Mouse (Mus musculus): ENCODE data around the gene Fbxl21. TPM values are rescaled to one million over a fixed set of nuclear protein-coding genes. Genes with fewer than 3 reads are reported as not detected.

Gene Fbxl21
- polyA plus RNA-seq (2014; fragmentation: Nextera tagmentation; extraction: Ambion mirVana): 1.3 and 1.5 TPM in 2 replicates

DNA sequence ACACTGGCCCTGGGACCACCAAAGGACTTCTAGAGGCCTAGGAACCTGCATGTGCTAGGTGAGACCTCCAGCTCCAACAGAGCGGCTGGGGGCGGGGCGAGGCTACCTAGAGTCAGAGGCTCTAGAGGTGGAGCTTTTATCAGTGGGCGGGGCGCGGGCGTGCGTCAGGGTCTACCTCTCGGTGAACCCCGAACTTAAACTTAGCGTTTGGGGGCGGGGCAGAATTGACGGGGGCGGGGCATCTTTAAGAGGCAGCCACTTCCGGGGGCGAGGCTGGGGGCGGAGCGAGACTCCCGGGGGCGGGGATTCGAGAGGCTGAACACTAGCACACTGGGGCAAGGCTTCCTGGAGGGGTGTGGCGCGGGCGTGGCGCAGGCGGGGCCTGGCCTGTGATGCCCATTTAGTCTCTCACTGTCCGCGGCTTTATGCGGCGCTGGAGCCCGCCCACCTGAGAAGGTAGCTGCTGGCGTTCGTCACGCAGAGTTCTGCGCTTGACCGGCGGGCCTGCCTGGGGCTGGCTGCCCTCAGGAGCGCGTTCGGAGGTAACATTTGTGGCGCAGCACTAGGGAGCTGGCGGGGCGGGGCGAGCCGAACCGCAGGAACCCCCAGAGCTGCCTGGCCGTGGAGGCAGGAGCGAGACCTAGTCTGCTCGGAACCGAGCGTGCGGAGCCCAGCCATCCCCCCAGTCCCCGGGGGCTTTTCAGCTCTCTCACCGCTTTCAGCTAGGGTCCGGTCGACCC is at the start of gene Fbxl21:
Gene Fbxl21, plus strand, starts transcription at position 392 of the 740 bp plus-strand sequence.
- no peaks in the 10 kb centered on the region for H3K4me1 ChIP-seq (ENCODE audit: control insufficient read depth in 2 of 2, insufficient read depth in 2 of 2, low read length in 2 of 2)
- no peaks in the 10 kb centered on the region for H3K36me3 ChIP-seq (ENCODE audit: control insufficient read depth, insufficient read depth, low read length)
- peak; percentile 96 for ATAC-seq (ENCODE audit: insufficient number of reproducible peaks, insufficient read depth, low FRiP score, low read depth)
- peak within 1 kb of the TSS; percentile 61 to 69 for H3K4me3 ChIP-seq (ENCODE audit: control insufficient read depth in 1 of 2, insufficient read depth in 1 of 2, low read depth in 1 of 2, low read length in 2 of 2)
- H3K9me3 ChIP-seq (ENCODE audit: control insufficient read depth, low read length): no peaks in the 10 kb centered on the region
- H3K9ac ChIP-seq (ENCODE audit: low read length): peak within 1 kb of the TSS; percentile 78
- H3K27ac ChIP-seq (replicated peaks in 1 of 2; ENCODE audit: control insufficient read depth in 1 of 2, insufficient read depth in 1 of 2, low read depth in 2 of 2, low read length in 2 of 2): peak within 1 kb of the TSS in 1 of 2 experiments; percentile 24; a peak in 1 of 4 replicates
- peak within 1 kb of the TSS; percentile 99 for H3K4me2 ChIP-seq (ENCODE audit: low read length)
- 1% methylated on average over 56 of the region's 56 CpGs for WGBS
- no peaks in the 10 kb centered on the region for H3K27me3 ChIP-seq (ENCODE audit: control insufficient read depth, insufficient read depth, low read length)

DNA sequence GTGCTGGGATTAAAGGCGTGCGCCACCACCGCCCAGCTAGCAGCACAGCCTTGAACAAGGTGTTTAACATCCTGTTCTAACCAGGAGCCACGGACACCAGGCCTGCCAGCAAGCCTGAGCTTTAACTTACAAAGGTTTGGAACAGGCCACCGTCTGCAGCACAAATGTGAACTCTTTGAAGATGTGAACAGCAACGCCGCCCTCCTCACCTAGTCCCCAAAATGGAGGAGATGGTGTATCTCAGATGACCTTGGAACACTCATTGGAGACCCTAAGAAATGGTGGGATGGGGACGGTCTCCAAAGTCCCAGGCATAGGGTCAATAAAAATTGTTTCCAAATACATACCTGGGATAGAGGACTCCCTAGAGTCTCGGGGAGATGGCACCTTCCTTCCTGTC is 49.6 kb upstream of the Fbxl21 start:
- Histone ChIP-seq H3K36me3 (ENCODE audit: control insufficient read depth, insufficient read depth, low read length) (no peaks in the 10 kb centered on the region), H3K4me1 (ENCODE audit: control insufficient read depth in 2 of 2, insufficient read depth in 2 of 2, low read length in 2 of 2) (peaks cover 0 to 3% of the 10 kb centered on the region in 2 experiments; a peak in 2 of 4 replicates), H3K4me2 (ENCODE audit: low read length) (no peak overlapping the region), H3K27ac (replicated peaks in 1 of 2; ENCODE audit: control insufficient read depth in 1 of 2, insufficient read depth in 1 of 2, low read depth in 2 of 2, low read length in 2 of 2) (no peak overlapping the region), H3K9me3 (ENCODE audit: control insufficient read depth, low read length) (no peaks in the 10 kb centered on the region), H3K9ac (ENCODE audit: low read length) (no peak overlapping the region), H3K4me3 (ENCODE audit: control insufficient read depth in 1 of 2, insufficient read depth in 1 of 2, low read depth in 1 of 2, low read length in 2 of 2) (no peak overlapping the region), H3K27me3 (ENCODE audit: control insufficient read depth, insufficient read depth, low read length) (no peaks in the 10 kb centered on the region; the same call in 1 of the 2 replicates)
- WGBS: 85% methylated on average over 9 of the region's 9 CpGs
- no peak for ATAC-seq (ENCODE audit: insufficient number of reproducible peaks, insufficient read depth, low FRiP score, low read depth)

DNA sequence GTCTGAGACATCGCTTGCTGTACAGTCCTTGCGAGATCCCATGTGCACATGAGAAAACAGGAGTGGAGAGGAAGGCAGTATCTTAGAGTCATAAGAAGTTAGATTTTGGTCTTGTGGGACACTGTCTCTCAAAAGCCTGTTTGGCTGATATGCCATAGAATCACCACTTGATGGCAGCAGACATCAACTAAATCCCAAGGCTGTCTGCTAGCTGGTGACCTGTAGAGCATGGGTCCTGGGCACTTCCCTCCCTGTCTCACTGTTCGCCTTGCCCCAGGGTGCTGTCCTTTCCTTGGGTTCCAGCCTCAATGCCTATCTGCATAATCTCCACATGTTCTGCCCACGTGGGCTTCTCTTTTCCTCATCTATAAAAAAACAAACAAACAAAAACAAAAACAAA is 46.9 kb upstream of the Fbxl21 start:
- H3K4me2 ChIP-seq (ENCODE audit: low read length): no peak overlapping the region
- 17% methylated on average over 4 of the region's 4 CpGs for WGBS
- no peak for ATAC-seq (ENCODE audit: insufficient number of reproducible peaks, insufficient read depth, low FRiP score, low read depth)
- no peak overlapping the region for H3K4me3 ChIP-seq (ENCODE audit: control insufficient read depth in 1 of 2, insufficient read depth in 1 of 2, low read depth in 1 of 2, low read length in 2 of 2)
- H3K9me3 ChIP-seq (ENCODE audit: control insufficient read depth, low read length): no peaks in the 10 kb centered on the region
- H3K4me1 ChIP-seq (ENCODE audit: control insufficient read depth in 2 of 2, insufficient read depth in 2 of 2, low read length in 2 of 2): peaks cover 0 to 3% of the 10 kb centered on the region in 2 experiments; a peak in 2 of 4 replicates
- no peaks in the 10 kb centered on the region; the same call in 1 of the 2 replicates for H3K27me3 ChIP-seq (ENCODE audit: control insufficient read depth, insufficient read depth, low read length)
- no peak overlapping the region for H3K9ac ChIP-seq (ENCODE audit: low read length)
- H3K36me3 ChIP-seq (ENCODE audit: control insufficient read depth, insufficient read depth, low read length): no peaks in the 10 kb centered on the region
- no peak overlapping the region for H3K27ac ChIP-seq (replicated peaks in 1 of 2; ENCODE audit: control insufficient read depth in 1 of 2, insufficient read depth in 1 of 2, low read depth in 2 of 2, low read length in 2 of 2)

DNA sequence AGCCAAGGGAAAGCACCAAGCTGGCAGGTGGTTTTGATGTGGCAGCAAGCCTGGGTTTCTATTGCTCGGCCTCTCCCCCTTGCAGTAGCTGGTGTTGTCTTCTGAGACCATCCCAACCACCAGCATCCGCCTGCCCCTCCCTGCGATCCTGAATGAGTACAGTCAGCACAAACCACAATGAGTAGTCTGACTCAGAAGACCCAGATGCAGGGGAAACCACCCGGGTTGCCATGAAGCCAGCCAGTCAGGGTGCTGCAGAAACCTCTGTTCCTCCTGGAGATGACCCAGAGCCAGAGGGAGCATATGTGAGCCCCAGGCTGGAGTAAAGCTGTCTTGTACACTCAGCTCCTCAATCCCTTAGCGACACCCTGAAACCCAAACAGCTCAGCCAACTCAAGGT is 45.5 kb upstream of the Fbxl21 start:
- ATAC-seq (ENCODE audit: insufficient number of reproducible peaks, insufficient read depth, low FRiP score, low read depth): no peak
- Histone ChIP-seq H3K27me3 (ENCODE audit: control insufficient read depth, insufficient read depth, low read length) (no peaks in the 10 kb centered on the region; the same call in 1 of the 2 replicates), H3K27ac (replicated peaks in 1 of 2; ENCODE audit: control insufficient read depth in 1 of 2, insufficient read depth in 1 of 2, low read depth in 2 of 2, low read length in 2 of 2) (no peak overlapping the region), H3K4me2 (ENCODE audit: low read length) (no peak overlapping the region), H3K36me3 (ENCODE audit: control insufficient read depth, insufficient read depth, low read length) (no peaks in the 10 kb centered on the region), H3K4me1 (ENCODE audit: control insufficient read depth in 2 of 2, insufficient read depth in 2 of 2, low read length in 2 of 2) (peaks cover 0 to 3% of the 10 kb centered on the region in 2 experiments; a peak in 2 of 4 replicates), H3K4me3 (ENCODE audit: control insufficient read depth in 1 of 2, insufficient read depth in 1 of 2, low read depth in 1 of 2, low read length in 2 of 2) (no peak overlapping the region), H3K9me3 (ENCODE audit: control insufficient read depth, low read length) (no peaks in the 10 kb centered on the region), H3K9ac (ENCODE audit: low read length) (no peak overlapping the region)
- 74% methylated on average over 5 of the region's 5 CpGs for WGBS

DNA sequence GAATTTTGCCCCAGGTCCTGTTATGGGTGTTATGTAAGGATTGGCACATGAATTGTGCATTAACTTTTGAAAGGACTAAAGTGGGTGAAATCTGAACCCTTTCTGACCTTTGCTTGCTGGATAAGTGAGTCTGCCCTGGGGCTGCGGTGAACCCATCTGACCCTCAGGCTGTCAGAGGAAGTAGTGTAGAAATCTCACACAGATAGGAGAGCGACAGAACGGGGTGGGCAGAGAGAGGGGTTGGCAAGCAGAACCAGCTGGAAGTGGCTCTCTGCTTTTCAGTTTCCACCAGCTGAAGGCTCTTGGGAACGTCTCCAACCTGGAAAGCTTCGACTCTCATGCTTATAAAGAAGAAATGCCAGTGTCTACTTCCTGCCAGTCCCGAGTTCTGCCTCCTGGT is 45.0 kb upstream of the Fbxl21 start:
- Histone ChIP-seq H3K27ac (replicated peaks in 1 of 2; ENCODE audit: control insufficient read depth in 1 of 2, insufficient read depth in 1 of 2, low read depth in 2 of 2, low read length in 2 of 2) (no peak overlapping the region), H3K4me2 (ENCODE audit: low read length) (no peak overlapping the region), H3K4me1 (ENCODE audit: control insufficient read depth in 2 of 2, insufficient read depth in 2 of 2, low read length in 2 of 2) (peaks cover 0 to 3% of the 10 kb centered on the region in 2 experiments; a peak in 2 of 4 replicates), H3K9ac (ENCODE audit: low read length) (no peak overlapping the region), H3K9me3 (ENCODE audit: control insufficient read depth, low read length) (no peaks in the 10 kb centered on the region), H3K27me3 (ENCODE audit: control insufficient read depth, insufficient read depth, low read length) (peaks cover 3% of the 10 kb centered on the region; the same call in 1 of the 2 replicates), H3K36me3 (ENCODE audit: control insufficient read depth, insufficient read depth, low read length) (no peaks in the 10 kb centered on the region), H3K4me3 (ENCODE audit: control insufficient read depth in 1 of 2, insufficient read depth in 1 of 2, low read depth in 1 of 2, low read length in 2 of 2) (no peak overlapping the region)
- no peak for ATAC-seq (ENCODE audit: insufficient number of reproducible peaks, insufficient read depth, low FRiP score, low read depth)
- 21% methylated on average over 6 of the region's 6 CpGs for WGBS

DNA sequence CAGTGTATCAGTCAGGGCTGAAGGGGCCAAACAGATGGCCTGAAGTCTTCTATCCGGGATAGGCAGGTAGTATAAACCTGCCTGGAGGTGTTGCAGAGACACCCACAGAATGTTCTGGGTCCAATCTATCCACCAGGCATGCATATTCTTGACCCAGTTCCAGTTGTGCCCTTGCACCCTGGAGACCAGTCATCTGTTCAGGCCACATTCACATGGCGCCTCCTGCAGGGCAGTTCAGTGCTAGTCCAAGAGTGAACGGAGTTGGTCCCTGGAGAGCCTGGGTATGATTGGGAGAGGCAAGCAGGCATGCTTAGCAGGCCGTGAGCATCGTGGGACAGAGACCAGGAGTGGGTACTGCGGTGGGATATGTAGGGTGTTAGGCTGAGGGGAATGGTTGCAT is 44.2 kb upstream of the Fbxl21 start:
- 79% methylated on average over 6 of the region's 6 CpGs for WGBS
- Histone ChIP-seq H3K4me2 (ENCODE audit: low read length) (no peak overlapping the region), H3K27me3 (ENCODE audit: control insufficient read depth, insufficient read depth, low read length) (peaks cover 6% of the 10 kb centered on the region; the same call in 1 of the 2 replicates)

DNA sequence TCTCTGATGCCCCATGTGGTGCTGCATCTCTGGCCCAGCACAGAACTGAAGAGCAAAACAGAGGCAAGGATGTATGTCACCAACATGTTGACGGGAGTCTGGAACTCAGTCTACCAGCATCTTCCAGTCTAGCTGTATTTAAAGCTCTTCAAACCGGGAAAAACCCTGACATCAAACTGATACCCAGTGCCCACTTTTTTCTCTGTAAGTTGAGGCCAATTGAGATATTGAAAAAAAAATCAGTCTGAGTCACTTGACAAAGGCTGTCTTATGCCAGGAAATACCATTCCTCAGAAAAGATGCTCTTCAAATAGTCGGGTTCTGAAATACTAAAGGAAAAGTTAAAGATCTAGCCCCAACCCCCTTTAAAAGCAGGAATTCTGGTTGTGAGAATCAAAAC is 40.1 kb upstream of the Fbxl21 start, which contains the start of gene Il9:
Gene Il9, minus strand, starts transcription at position 101 of the 400 bp plus-strand sequence.
- Histone ChIP-seq H3K27me3 (ENCODE audit: control insufficient read depth, insufficient read depth, low read length) (0 out of 2 replicates have a peak, but pooled peaks cover 6% of the 10 kb centered on the region), H3K9ac (ENCODE audit: low read length) (no peak within 1 kb of the TSS), H3K4me2 (ENCODE audit: low read length) (no peak within 1 kb of the TSS), H3K4me1 (ENCODE audit: control insufficient read depth in 2 of 2, insufficient read depth in 2 of 2, low read length in 2 of 2) (peaks cover 0 to 3% of the 10 kb centered on the region in 2 experiments; a peak in 2 of 4 replicates), H3K27ac (replicated peaks in 1 of 2; ENCODE audit: control insufficient read depth in 1 of 2, insufficient read depth in 1 of 2, low read depth in 2 of 2, low read length in 2 of 2) (no peak within 1 kb of the TSS), H3K9me3 (ENCODE audit: control insufficient read depth, low read length) (no peaks in the 10 kb centered on the region), H3K4me3 (ENCODE audit: control insufficient read depth in 1 of 2, insufficient read depth in 1 of 2, low read depth in 1 of 2, low read length in 2 of 2) (no peak within 1 kb of the TSS), H3K36me3 (ENCODE audit: control insufficient read depth, insufficient read depth, low read length) (no peaks in the 10 kb centered on the region)
- ATAC-seq (ENCODE audit: insufficient number of reproducible peaks, insufficient read depth, low FRiP score, low read depth): no peak
- 61% methylated on average over 3 of the region's 3 CpGs for WGBS

More for the DNA sequence above, 44.2 kb upstream of the Fbxl21 start:
- ATAC-seq (ENCODE audit: insufficient number of reproducible peaks, insufficient read depth, low FRiP score, low read depth): no peak
- H3K9ac ChIP-seq (ENCODE audit: low read length): no peak overlapping the region
- peaks cover 0 to 3% of the 10 kb centered on the region in 2 experiments; a peak in 2 of 4 replicates for H3K4me1 ChIP-seq (ENCODE audit: control insufficient read depth in 2 of 2, insufficient read depth in 2 of 2, low read length in 2 of 2)
- H3K9me3 ChIP-seq (ENCODE audit: control insufficient read depth, low read length): no peaks in the 10 kb centered on the region
- H3K27ac ChIP-seq (replicated peaks in 1 of 2; ENCODE audit: control insufficient read depth in 1 of 2, insufficient read depth in 1 of 2, low read depth in 2 of 2, low read length in 2 of 2): no peak overlapping the region
- H3K36me3 ChIP-seq (ENCODE audit: control insufficient read depth, insufficient read depth, low read length): no peaks in the 10 kb centered on the region
- H3K4me3 ChIP-seq (ENCODE audit: control insufficient read depth in 1 of 2, insufficient read depth in 1 of 2, low read depth in 1 of 2, low read length in 2 of 2): no peak overlapping the region
